Mouse (Mus musculus) lung, embryonic 14.5 days (tissue): ENCODE data around the gene Megf8. TPM values are rescaled to one million over a fixed set of nuclear protein-coding genes. Genes with fewer than 3 reads are reported as not detected.

Experiments used
- ATAC-seq: fragments of 200-750 bp; cut with Nextera tagmentation; 2 replicates; pipeline ENCODE4 v1.8.0; 2017; ENCODE audit warnings: mild to moderate bottlenecking, moderate TSS enrichment, moderate library complexity; ENCODE audit not compliant: insufficient read depth
- DNase-seq: peaks from one replicate; pipeline ENCODE4 v3.0.0-alpha.2; 2015
- H3K27ac ChIP-seq: fragments of 300-500 bp; sonication (generic); 2 replicates; pipeline ENCODE4 v1.5.1; 2014; ENCODE audit warnings: low read depth, mild to moderate bottlenecking, moderate library complexity
- H3K27me3 ChIP-seq: fragments of 300-500 bp; sonication (generic); 2 replicates; pipeline ENCODE4 v1.6.1; 2014; ENCODE audit warnings: low read length, control low read depth; ENCODE audit not compliant: insufficient read depth
- H3K36me3 ChIP-seq: fragments of 300-500 bp; sonication (generic); 2 replicates; pipeline ENCODE4 v1.6.1; 2014; ENCODE audit warnings: control low read depth; ENCODE audit not compliant: insufficient read depth
- H3K4me1 ChIP-seq: fragments of 300-500 bp; sonication (generic); 2 replicates; pipeline ENCODE4 v1.6.1; 2014; ENCODE audit warnings: antibody characterized with exemption, control low read depth; ENCODE audit not compliant: insufficient read depth
- H3K4me2 ChIP-seq: fragments of 300-500 bp; sonication (generic); 2 replicates; pipeline ENCODE4 v1.6.1; 2014; ENCODE audit warnings: mild to moderate bottlenecking
- H3K4me3 ChIP-seq: fragments of 300-500 bp; sonication (generic); 2 replicates; pipeline ENCODE4 v1.5.1; 2014; ENCODE audit warnings: low read depth, low read length
- H3K9ac ChIP-seq: fragments of 300-500 bp; sonication (generic); 2 replicates; pipeline ENCODE4 v1.6.1; 2014
- H3K9me3 ChIP-seq: fragments of 300-500 bp; sonication (generic); 2 replicates; pipeline ENCODE4 v1.6.1; 2016; ENCODE audit warnings: low read depth, low read length, control low read depth
- CTCF ChIP-seq: IDR thresholded peaks from 2 replicates; pipeline ENCODE4 v1.5.1; 2016; ENCODE audit warnings: antibody characterized with exemption, low read depth
- WGBS: fragments of 180-500 bp; shearing (Covaris S2); extraction: QIAGEN DNeasy Blood & Tissue Kit; methylation state at CpG from one replicate; pipeline ENCODE4 v1.1.7; 2014; 5-methylcytosine and 5-hydroxymethylcytosine counted together
- polyA plus RNA-seq: library from polyadenylated mRNA; unstranded; fragments of >200 nt; fragmentation: Nextera tagmentation; extraction: Ambion mirVana; gene quantifications from 2 replicates; pipeline ENCODE4 v1.2.1, GENCODE M21; 2014

Megf8 gene
- polyA plus RNA-seq, 1 experiment from 2014 or later = 14.9 TPM

- Histone ChIP-seq H3K4me3 (no peak overlapping the region), H3K27me3 (peaks cover 23% of the 10 kb centered on the region; the same call in 1 of the 2 replicates), H3K27ac (no peak overlapping the region), H3K36me3 (no peaks in the 10 kb centered on the region), H3K4me2 (no peak overlapping the region), H3K4me1 (peaks cover 3% of the 10 kb centered on the region; the same call in 1 of the 2 replicates), H3K9ac (no peak overlapping the region), H3K9me3 (no peaks in the 10 kb centered on the region)
- 40% methylated on average over 2 of the region's 2 CpGs for WGBS
- no peak for TF ChIP-seq CTCF
- DNase-seq = no peak
- no peak for ATAC-seq
These were observed 10.4 kb upstream of the Megf8 start for GRCm38 (mm10) chr7:25306614-25306996.

- TF ChIP-seq CTCF = no peak
- H3K36me3 ChIP-seq = no peaks in the 10 kb centered on the region
- no peak for DNase-seq
- H3K4me2 ChIP-seq = no peak overlapping the region
- no peak overlapping the region for H3K9ac ChIP-seq
- no peak overlapping the region for H3K4me3 ChIP-seq
- no peaks in the 10 kb centered on the region for H3K9me3 ChIP-seq
- ATAC-seq = no peak
- H3K27ac ChIP-seq = no peak overlapping the region
- WGBS = 52% methylated on average over 17 of the region's 17 CpGs
- H3K4me1 ChIP-seq = peaks cover 3% of the 10 kb centered on the region; the same call in 1 of the 2 replicates
- peaks cover 44% of the 10 kb centered on the region for H3K27me3 ChIP-seq
These were observed 8.2 kb upstream of the Megf8 start for GRCm38 (mm10) chr7:25308702-25309318.

- Histone ChIP-seq H3K36me3 (no peaks in the 10 kb centered on the region), H3K27ac (no peak overlapping the region), H3K9ac (no peak overlapping the region), H3K9me3 (no peaks in the 10 kb centered on the region), H3K4me1 (peaks cover 3% of the 10 kb centered on the region; the same call in 1 of the 2 replicates), H3K27me3 (peaks cover 50% of the 10 kb centered on the region), H3K4me2 (no peak overlapping the region), H3K4me3 (no peak overlapping the region)
- DNase-seq (no peak), ATAC-seq (no peak)
- WGBS = 85% methylated on average over 9 of the region's 9 CpGs
- TF ChIP-seq CTCF = no peak
These were observed 7.5 kb upstream of the Megf8 start for GRCm38 (mm10) chr7:25309425-25309824.

- 67% methylated on average over 11 of the region's 11 CpGs for WGBS
- Histone ChIP-seq H3K27ac (no peak overlapping the region), H3K36me3 (no peaks in the 10 kb centered on the region), H3K4me1 (peaks cover 5% of the 10 kb centered on the region; the same call in 1 of the 2 replicates), H3K9ac (no peak overlapping the region), H3K4me2 (no peak overlapping the region), H3K9me3 (no peaks in the 10 kb centered on the region), H3K4me3 (no peak overlapping the region), H3K27me3 (peaks cover 61% of the 10 kb centered on the region)
- no peak for ATAC-seq
- DNase-seq = no peak
- TF ChIP-seq CTCF = no peak
These were observed 5.8 kb upstream of the Megf8 start for GRCm38 (mm10) chr7:25311193-25311592.

- no peak for ATAC-seq
- 35% methylated on average over 7 of the region's 7 CpGs for WGBS
These were observed 3.6 kb upstream of the Megf8 start for GRCm38 (mm10) chr7:25313325-25313724.

GRCm38 (mm10) chr7:25314606-25315305, 2.2 kb upstream of the Megf8 start:
- H3K4me2 ChIP-seq = peak overlapping the region; percentile 99
- H3K9me3 ChIP-seq = no peaks in the 10 kb centered on the region
- TF ChIP-seq CTCF = no peak
- DNase-seq (no peak), ATAC-seq (no peak)
- H3K4me3 ChIP-seq = peak overlapping the region; percentile 43
- H3K9ac ChIP-seq = peak overlapping the region; percentile 34; the same call in 1 of the 2 replicates
- H3K27ac ChIP-seq = no peak overlapping the region
- H3K4me1 ChIP-seq = peaks cover 10% of the 10 kb centered on the region; the same call in 1 of the 2 replicates
- H3K27me3 ChIP-seq = peaks cover 44% of the 10 kb centered on the region
- WGBS = 1% methylated on average over 46 of the region's 51 CpGs
- H3K36me3 ChIP-seq = no peaks in the 10 kb centered on the region

More at GRCm38 (mm10) chr7:25313325-25313724, 3.6 kb upstream of the Megf8 start:
- Histone ChIP-seq H3K4me1 (peaks cover 10% of the 10 kb centered on the region; the same call in 1 of the 2 replicates), H3K4me3 (no peak overlapping the region), H3K36me3 (no peaks in the 10 kb centered on the region), H3K27ac (no peak overlapping the region), H3K9me3 (no peaks in the 10 kb centered on the region), H3K27me3 (peaks cover 50% of the 10 kb centered on the region), H3K4me2 (no peak overlapping the region), H3K9ac (no peak overlapping the region)
- TF ChIP-seq CTCF = no peak
- no peak for DNase-seq

GRCm38 (mm10) chr7:25315306-25316041, 1.5 kb upstream of the Megf8 start:
- Histone ChIP-seq H3K9ac (peak overlapping the region; percentile 34), H3K27me3 (peaks cover 44% of the 10 kb centered on the region), H3K4me2 (peak overlapping the region; percentile 99), H3K36me3 (no peaks in the 10 kb centered on the region), H3K9me3 (no peaks in the 10 kb centered on the region), H3K4me1 (peaks cover 10% of the 10 kb centered on the region; the same call in 1 of the 2 replicates), H3K27ac (no peak overlapping the region), H3K4me3 (peak overlapping the region; percentile 43)
- under 1% methylated on average over 65 of the region's 69 CpGs for WGBS
- no peak for TF ChIP-seq CTCF
- DNase-seq (no peak), ATAC-seq (no peak)
